Mouse (Mus musculus): ENCODE results near the gene Kdr. TPM values are rescaled to one million over a fixed set of nuclear protein-coding genes. Genes with fewer than 3 reads are reported as not detected.

Gene Kdr
- polyA plus RNA-seq (2015; fragmentation: Nextera tagmentation; extraction: Ambion mirVana): 19.4 and 22.1 TPM in 2 replicates

DNA sequence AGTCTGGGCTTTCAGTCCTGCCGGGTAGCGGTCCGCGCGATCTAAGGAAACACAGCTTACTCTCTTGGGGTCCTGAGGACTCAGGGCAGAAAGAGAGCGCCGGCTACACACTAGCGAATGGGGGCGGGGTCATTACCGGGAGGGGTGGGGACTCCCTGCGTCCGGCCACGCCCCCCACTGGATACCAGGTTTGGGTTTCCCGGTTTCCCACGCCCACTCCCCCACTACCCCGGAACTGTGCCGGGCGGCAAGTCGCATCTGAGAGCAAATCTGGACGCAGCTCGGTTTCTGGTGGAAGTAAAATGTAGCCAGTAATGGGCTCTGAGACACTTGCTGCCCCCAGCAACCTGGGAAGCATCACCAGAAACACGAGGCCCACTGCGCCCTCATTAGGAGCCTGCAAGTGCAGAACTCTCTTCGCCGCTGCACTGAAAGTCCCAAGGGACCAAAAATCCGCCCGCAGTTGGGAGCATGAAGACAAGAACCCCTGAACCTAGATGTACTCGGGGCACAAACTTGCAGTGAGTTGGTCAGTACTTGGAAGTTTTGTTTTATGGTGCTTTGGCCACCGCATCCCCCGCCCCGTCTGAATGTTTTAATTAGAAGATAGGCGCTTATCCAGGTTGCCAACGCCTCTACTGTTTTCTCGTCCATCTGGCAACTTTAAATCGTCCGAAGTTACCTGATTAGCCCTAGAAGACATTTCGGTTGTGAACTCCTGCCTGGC lies at the start of gene Kdr:
Kdr (minus strand) TSS at position 85 of the 727 bp plus-strand sequence.
- peak; percentile 91 for ATAC-seq
- under 1% methylated on average over 37 of the region's 37 CpGs for WGBS
- H3K27me3 ChIP-seq: peaks cover 79% of the 10 kb centered on the region

GRCm38 (mm10) chr5:76026805-76027204 lies 48.5 kb upstream of the Kdr start:
- H3K4me2 ChIP-seq (replicated peaks): no peak overlapping the region
- no peak overlapping the region for H3K9ac ChIP-seq (replicated peaks)
- no peaks in the 10 kb centered on the region for H3K27me3 ChIP-seq
- no peak overlapping the region for H3K27ac ChIP-seq
- no peaks in the 10 kb centered on the region for H3K36me3 ChIP-seq
- H3K9me3 ChIP-seq: no peaks in the 10 kb centered on the region
- no peak for ATAC-seq
- WGBS: 70% methylated on average over 6 of the region's 6 CpGs
- 0 out of 2 replicates have a peak, but pooled peaks cover 4% of the 10 kb centered on the region for H3K4me1 ChIP-seq (replicated peaks)
- no peak overlapping the region for H3K4me3 ChIP-seq (replicated peaks)

More for the DNA sequence above, at the start of gene Kdr:
- peak within 1 kb of the TSS; percentile 74 for H3K9ac ChIP-seq (replicated peaks)
- H3K27ac ChIP-seq: peak within 1 kb of the TSS; percentile 21; the same call in 1 of the 2 replicates
- peaks cover 18% of the 10 kb centered on the region for H3K4me1 ChIP-seq (replicated peaks)
- 0 out of 2 replicates have a peak, but pooled peaks cover 3% of the 10 kb centered on the region for H3K9me3 ChIP-seq
- H3K36me3 ChIP-seq: no peaks in the 10 kb centered on the region
- peak within 1 kb of the TSS; percentile 72 for H3K4me3 ChIP-seq (replicated peaks)
- H3K4me2 ChIP-seq (replicated peaks): peak within 1 kb of the TSS; percentile 99

GRCm38 (mm10) chr5:76025996-76026665 lies 47.9 kb upstream of the Kdr start:
- H3K9me3 ChIP-seq: no peaks in the 10 kb centered on the region
- H3K36me3 ChIP-seq: no peaks in the 10 kb centered on the region
- no peak overlapping the region for H3K4me2 ChIP-seq (replicated peaks)
- no peak overlapping the region for H3K27ac ChIP-seq
- no peak overlapping the region for H3K4me3 ChIP-seq (replicated peaks)
- H3K9ac ChIP-seq (replicated peaks): no peak overlapping the region
- H3K27me3 ChIP-seq: no peaks in the 10 kb centered on the region
- 0 out of 2 replicates have a peak, but pooled peaks cover 4% of the 10 kb centered on the region for H3K4me1 ChIP-seq (replicated peaks)
- no peak for ATAC-seq
- 56% methylated on average over 4 of the region's 4 CpGs for WGBS

- 86% methylated on average over 14 of the region's 14 CpGs for WGBS
- Histone ChIP-seq H3K27me3 (no peaks in the 10 kb centered on the region), H3K36me3 (no peaks in the 10 kb centered on the region), H3K4me2 (replicated peaks) (no peak overlapping the region), H3K4me3 (replicated peaks) (no peak overlapping the region), H3K9me3 (no peaks in the 10 kb centered on the region), H3K9ac (replicated peaks) (no peak overlapping the region), H3K27ac (no peak overlapping the region), H3K4me1 (replicated peaks) (no peaks in the 10 kb centered on the region)
- ATAC-seq: no peak
These were observed 44.9 kb upstream of the Kdr start for GRCm38 (mm10) chr5:76023011-76023773.

DNA sequence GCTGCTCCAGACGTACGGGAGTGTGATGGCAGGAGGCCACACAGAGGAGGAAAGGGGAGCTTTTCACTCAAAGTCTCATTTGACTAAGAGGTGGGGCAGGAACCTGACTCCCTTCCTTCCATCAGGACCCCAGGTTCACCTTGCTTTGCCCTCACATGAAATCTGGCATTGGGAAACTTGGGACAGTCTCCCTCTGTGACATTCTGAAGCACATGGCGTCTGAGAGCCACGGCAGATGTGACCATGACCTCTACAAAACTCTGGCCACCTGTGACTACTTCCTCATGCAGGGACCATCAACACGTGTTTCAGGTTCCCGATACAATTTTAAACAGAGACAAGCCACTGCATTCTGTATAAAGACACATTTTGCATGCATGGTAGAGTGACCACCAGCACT lies 44.2 kb upstream of the Kdr start:
- H3K36me3 ChIP-seq: no peaks in the 10 kb centered on the region
- H3K4me2 ChIP-seq (replicated peaks): no peak overlapping the region
- no peak for ATAC-seq
- H3K4me1 ChIP-seq (replicated peaks): no peaks in the 10 kb centered on the region
- H3K27me3 ChIP-seq: no peaks in the 10 kb centered on the region
- H3K4me3 ChIP-seq (replicated peaks): no peak overlapping the region
- H3K27ac ChIP-seq: no peak overlapping the region
- H3K9ac ChIP-seq (replicated peaks): no peak overlapping the region
- WGBS: 87% methylated on average over 6 of the region's 6 CpGs
- no peaks in the 10 kb centered on the region for H3K9me3 ChIP-seq

- no peak overlapping the region for H3K9ac ChIP-seq (replicated peaks)
- H3K27me3 ChIP-seq: no peaks in the 10 kb centered on the region
- 73% methylated on average over 5 of the region's 5 CpGs for WGBS
- H3K4me1 ChIP-seq (replicated peaks): no peaks in the 10 kb centered on the region
- no peaks in the 10 kb centered on the region for H3K36me3 ChIP-seq
- ATAC-seq: no peak
- no peaks in the 10 kb centered on the region for H3K9me3 ChIP-seq
- no peak overlapping the region for H3K27ac ChIP-seq
- H3K4me2 ChIP-seq (replicated peaks): no peak overlapping the region
- no peak overlapping the region for H3K4me3 ChIP-seq (replicated peaks)
These were observed 40.1 kb upstream of the Kdr start for GRCm38 (mm10) chr5:76018321-76018720.

DNA sequence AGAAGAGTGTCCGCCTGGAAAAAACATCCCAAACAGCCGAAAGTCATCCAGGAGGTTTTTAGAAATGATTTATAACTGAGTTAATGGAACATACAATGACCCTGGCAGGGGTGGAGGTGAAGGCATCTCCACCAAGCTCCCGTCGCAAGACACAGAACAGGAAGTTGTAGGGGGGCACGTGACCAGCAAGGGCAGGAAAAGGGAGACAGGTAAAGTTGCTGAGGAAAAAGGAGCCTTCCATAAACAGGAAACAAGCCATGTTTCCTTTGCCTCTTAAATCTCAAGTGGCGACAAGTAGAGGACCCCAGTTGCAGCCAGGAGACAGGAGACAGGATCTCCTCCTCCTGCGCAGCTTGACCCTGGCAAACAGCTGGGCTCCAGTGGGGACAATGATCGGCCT lies 37.8 kb upstream of the Kdr start:
- no peak for ATAC-seq
- H3K36me3 ChIP-seq: no peaks in the 10 kb centered on the region
- no peak overlapping the region for H3K4me3 ChIP-seq (replicated peaks)
- H3K4me1 ChIP-seq (replicated peaks): no peaks in the 10 kb centered on the region
- WGBS: 74% methylated on average over 8 of the region's 8 CpGs
- no peak overlapping the region for H3K27ac ChIP-seq
- no peaks in the 10 kb centered on the region for H3K9me3 ChIP-seq
- no peak overlapping the region for H3K4me2 ChIP-seq (replicated peaks)
- H3K9ac ChIP-seq (replicated peaks): no peak overlapping the region
- no peaks in the 10 kb centered on the region for H3K27me3 ChIP-seq

DNA sequence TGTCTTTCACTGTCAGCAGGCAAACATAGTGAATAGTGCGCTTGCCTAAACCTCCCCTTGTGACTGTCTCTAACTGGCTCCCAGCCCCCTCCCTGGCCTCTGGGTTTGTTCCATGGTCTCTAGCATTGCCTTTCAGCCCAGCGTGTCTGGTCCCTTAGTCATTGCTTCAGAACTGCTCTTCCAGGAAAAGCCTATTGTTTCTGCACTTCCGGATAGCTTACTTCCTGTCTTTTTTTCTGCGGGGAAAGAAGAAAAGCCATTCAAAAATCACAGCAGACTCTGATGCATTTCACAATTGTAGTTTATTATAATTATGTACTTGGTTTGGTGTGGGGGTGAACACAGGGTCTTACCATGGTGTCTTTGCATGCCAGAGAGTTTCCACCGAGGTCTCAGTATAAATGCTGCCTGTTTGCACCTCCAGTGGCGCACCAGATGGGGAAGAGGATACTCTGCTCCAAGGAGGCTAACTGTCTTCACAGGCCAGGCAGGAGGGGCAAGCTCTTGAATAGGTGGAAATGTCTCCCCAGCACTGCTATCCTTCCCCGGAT lies 35.7 kb upstream of the Kdr start:
- ATAC-seq: no peak
- H3K4me1 ChIP-seq (replicated peaks): no peaks in the 10 kb centered on the region
- WGBS: 68% methylated on average over 7 of the region's 7 CpGs
- H3K9ac ChIP-seq (replicated peaks): no peak overlapping the region
- H3K36me3 ChIP-seq: no peaks in the 10 kb centered on the region
- H3K9me3 ChIP-seq: no peaks in the 10 kb centered on the region
- H3K4me3 ChIP-seq (replicated peaks): no peak overlapping the region
- no peak overlapping the region for H3K4me2 ChIP-seq (replicated peaks)
- no peak overlapping the region for H3K27ac ChIP-seq
- H3K27me3 ChIP-seq: no peaks in the 10 kb centered on the region

DNA sequence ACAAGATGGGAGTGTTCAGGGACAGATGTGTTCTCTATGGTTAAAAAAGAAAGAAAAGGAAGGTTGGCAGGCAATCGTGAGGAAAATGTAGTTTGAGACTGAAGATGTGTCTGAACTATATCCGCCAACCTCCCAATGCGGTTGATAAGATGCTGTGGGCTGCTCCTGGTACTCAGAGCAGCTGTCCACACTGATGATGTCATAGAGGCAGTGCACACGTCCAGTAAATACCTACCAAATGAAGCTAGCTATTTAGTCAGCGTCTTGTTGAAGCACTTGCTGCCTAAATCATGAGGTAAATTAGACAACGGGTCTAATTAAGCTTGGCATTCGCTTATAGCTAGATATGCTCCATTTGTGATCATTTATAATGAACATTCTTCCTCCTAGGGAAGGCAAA lies 28.1 kb upstream of the Kdr start:
- H3K4me1 ChIP-seq (replicated peaks): 0 out of 2 replicates have a peak, but pooled peaks cover 3% of the 10 kb centered on the region
- H3K27ac ChIP-seq: no peak overlapping the region
- ATAC-seq: no peak
- no peak overlapping the region for H3K4me3 ChIP-seq (replicated peaks)
- no peaks in the 10 kb centered on the region for H3K27me3 ChIP-seq
- H3K4me2 ChIP-seq (replicated peaks): no peak overlapping the region
- WGBS: 86% methylated on average over 7 of the region's 7 CpGs
- no peaks in the 10 kb centered on the region for H3K9me3 ChIP-seq
- no peaks in the 10 kb centered on the region for H3K36me3 ChIP-seq
- no peak overlapping the region for H3K9ac ChIP-seq (replicated peaks)

GRCm38 (mm10) chr5:75990212-75990611 lies 12.0 kb upstream of the Kdr start:
- Histone ChIP-seq H3K36me3 (no peaks in the 10 kb centered on the region), H3K4me3 (replicated peaks) (no peak overlapping the region), H3K27me3 (no peaks in the 10 kb centered on the region), H3K27ac (no peak overlapping the region), H3K9ac (replicated peaks) (no peak overlapping the region), H3K4me2 (replicated peaks) (no peak overlapping the region), H3K4me1 (replicated peaks) (no peaks in the 10 kb centered on the region), H3K9me3 (no peaks in the 10 kb centered on the region)
- ATAC-seq: no peak
- WGBS: 88% methylated on average over 8 of the region's 8 CpGs

GRCm38 (mm10) chr5:75987530-75987929 lies 9.3 kb upstream of the Kdr start:
- Histone ChIP-seq H3K9me3 (no peaks in the 10 kb centered on the region), H3K4me1 (replicated peaks) (no peaks in the 10 kb centered on the region), H3K4me2 (replicated peaks) (no peak overlapping the region), H3K36me3 (no peaks in the 10 kb centered on the region), H3K9ac (replicated peaks) (no peak overlapping the region), H3K27me3 (peaks cover 1% of the 10 kb centered on the region; the same call in 1 of the 2 replicates), H3K27ac (no peak overlapping the region), H3K4me3 (replicated peaks) (no peak overlapping the region)
- ATAC-seq: no peak
- WGBS: 84% methylated on average over 8 of the region's 8 CpGs
